ENCODE assay signal across 8 mouse cellular contexts in the genomic region with DNA sequence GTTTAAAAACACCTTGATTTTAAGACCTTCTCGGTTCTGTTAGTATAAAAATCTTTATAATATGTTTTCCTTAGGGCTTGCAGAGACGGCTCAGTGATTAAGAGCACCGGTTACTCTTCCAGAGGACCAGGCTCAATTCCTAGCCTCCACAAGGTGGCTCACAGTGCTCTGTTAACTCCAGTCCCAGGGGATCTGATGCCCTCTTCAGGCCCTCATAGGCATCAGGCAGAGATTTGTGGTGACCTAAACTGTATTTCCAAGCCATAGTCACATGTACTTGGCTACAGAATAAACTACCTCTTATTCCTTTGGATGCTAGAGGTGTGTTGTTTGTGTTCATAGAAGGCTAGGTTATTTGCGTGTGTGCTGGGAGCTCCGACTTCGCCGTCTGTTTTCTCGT.
A peak's percentile ranks its signal among the peaks of the same experiment; 100 is the strongest.
DNase-seq lines count a peak whose midpoint lies in the region; ATAC-seq and TF ChIP-seq lines count a peak whose summit lies in the region.

No protein-coding gene starts in this region.

- H3K9me3 ChIP-seq in forebrain, postnatal 0 days (ENCODE audit: low read length): no peaks in the 10 kb centered on the region
- no peaks in the 10 kb centered on the region for H3K9me3 ChIP-seq in forebrain, embryonic 12.5 days
- no peaks in the 10 kb centered on the region for H3K9me3 ChIP-seq in lung, postnatal 0 days (ENCODE audit: low read length)
- no peaks in the 10 kb centered on the region for H3K9me3 ChIP-seq in embryonic facial prominence, embryonic 13.5 days
- H3K9me3 ChIP-seq in midbrain, embryonic 13.5 days: no peaks in the 10 kb centered on the region

- no peaks in the 10 kb centered on the region; the same call in 1 of the 2 replicates for H3K4me1 ChIP-seq in forebrain, postnatal 0 days (ENCODE audit: insufficient read depth)
- H3K4me1 ChIP-seq in forebrain, embryonic 12.5 days: no peaks in the 10 kb centered on the region
- H3K4me1 ChIP-seq in lung, postnatal 0 days (ENCODE audit: insufficient read depth, low read depth, low read length): no peaks in the 10 kb centered on the region
- H3K4me1 ChIP-seq in embryonic facial prominence, embryonic 13.5 days: peaks cover 9% of the 10 kb centered on the region
- H3K4me1 ChIP-seq in midbrain, embryonic 13.5 days (replicated peaks): 0 out of 2 replicates have a peak, but pooled peaks cover 3% of the 10 kb centered on the region

- TF ChIP-seq CTCF in forebrain, postnatal 0 days (IDR thresholded peaks at IDR 0.05; ENCODE audit: low read depth): peak; percentile 71
- TF ChIP-seq CTCF in lung, postnatal 0 days (IDR thresholded peaks at IDR 0.05): peak; percentile 38

- no peak overlapping the region for H3K9ac ChIP-seq in forebrain, postnatal 0 days
- no peak overlapping the region for H3K9ac ChIP-seq in forebrain, embryonic 12.5 days
- no peak overlapping the region for H3K9ac ChIP-seq in lung, postnatal 0 days (replicated peaks; ENCODE audit: low read depth)
- H3K9ac ChIP-seq in embryonic facial prominence, embryonic 13.5 days: 0 out of 2 replicates have a peak overlapping the region, but pooled peaks have one; percentile 32
- H3K9ac ChIP-seq in midbrain, embryonic 13.5 days (replicated peaks): no peak overlapping the region

- no peak overlapping the region for H3K4me3 ChIP-seq in forebrain, postnatal 0 days (ENCODE audit: low read depth, low read length)
- no peak overlapping the region for H3K4me3 ChIP-seq in forebrain, embryonic 12.5 days (replicated peaks)
- H3K4me3 ChIP-seq in lung, postnatal 0 days (ENCODE audit: low read depth, low read length): no peak overlapping the region
- H3K4me3 ChIP-seq in embryonic facial prominence, embryonic 13.5 days: no peak overlapping the region
- H3K4me3 ChIP-seq in midbrain, embryonic 13.5 days (replicated peaks): no peak overlapping the region

- H3K27ac ChIP-seq in forebrain, postnatal 0 days (ENCODE audit: low read depth, low read length): no peak overlapping the region
- no peak overlapping the region for H3K27ac ChIP-seq in forebrain, embryonic 12.5 days
- H3K27ac ChIP-seq in lung, postnatal 0 days (ENCODE audit: low read length): no peak overlapping the region
- H3K27ac ChIP-seq in embryonic facial prominence, embryonic 13.5 days: no peak overlapping the region
- no peak overlapping the region for H3K27ac ChIP-seq in midbrain, embryonic 13.5 days

- peak; percentile 81 for ATAC-seq in forebrain, postnatal 0 days
- no peak for ATAC-seq in forebrain, embryonic 12.5 days (ENCODE audit: low FRiP score)
- ATAC-seq in lung, postnatal 0 days: no peak
- ATAC-seq in embryonic facial prominence, embryonic 13.5 days (ENCODE audit: insufficient number of reproducible peaks, insufficient read depth, low FRiP score, low TSS enrichment, low read depth): no peak
- ATAC-seq in midbrain, embryonic 13.5 days: no peak

- peak; percentile 62 for DNase-seq in forebrain, postnatal 0 days
- DNase-seq in lung, postnatal 0 days (ENCODE audit: low spot score): no peak
- no peak for DNase-seq in lung, adult 18-20 months
- DNase-seq in right cerebral cortex, postnatal 36 days (ENCODE audit: low spot score in 2 of 2): peak; percentile 5 to 22
- DNase-seq in spleen, postnatal 14 days (ENCODE audit: low spot score in 2 of 2): no peak

- 56% methylated on average over 8 of the region's 8 CpGs for WGBS in forebrain, postnatal 0 days
- 73% methylated on average over 8 of the region's 8 CpGs for WGBS in forebrain, embryonic 12.5 days
- WGBS in lung, postnatal 0 days: 71% methylated on average over 8 of the region's 8 CpGs
- WGBS in embryonic facial prominence, embryonic 13.5 days: 35% methylated on average over 8 of the region's 8 CpGs
- 71% methylated on average over 8 of the region's 8 CpGs for WGBS in midbrain, embryonic 13.5 days

- no peaks in the 10 kb centered on the region for H3K27me3 ChIP-seq in forebrain, postnatal 0 days (ENCODE audit: insufficient read depth, low read length)
- H3K27me3 ChIP-seq in forebrain, embryonic 12.5 days: no peaks in the 10 kb centered on the region; the same call in 1 of the 2 replicates
- no peaks in the 10 kb centered on the region for H3K27me3 ChIP-seq in lung, postnatal 0 days (replicated peaks; ENCODE audit: insufficient read depth, low read length)
- H3K27me3 ChIP-seq in embryonic facial prominence, embryonic 13.5 days: no peaks in the 10 kb centered on the region
- no peaks in the 10 kb centered on the region for H3K27me3 ChIP-seq in midbrain, embryonic 13.5 days

- no peak for TF ChIP-seq EP300 in lung, postnatal 0 days (IDR thresholded peaks at IDR 0.05)

- no peak overlapping the region for H3K4me2 ChIP-seq in forebrain, postnatal 0 days (ENCODE audit: low read depth)
- no peak overlapping the region for H3K4me2 ChIP-seq in forebrain, embryonic 12.5 days
- H3K4me2 ChIP-seq in lung, postnatal 0 days (replicated peaks; ENCODE audit: low read depth, low read length): no peak overlapping the region
- H3K4me2 ChIP-seq in embryonic facial prominence, embryonic 13.5 days: no peak overlapping the region
- no peak overlapping the region for H3K4me2 ChIP-seq in midbrain, embryonic 13.5 days (replicated peaks)

- H3K36me3 ChIP-seq in forebrain, postnatal 0 days (ENCODE audit: insufficient read depth): no peaks in the 10 kb centered on the region
- no peaks in the 10 kb centered on the region for H3K36me3 ChIP-seq in forebrain, embryonic 12.5 days (replicated peaks)
- no peaks in the 10 kb centered on the region for H3K36me3 ChIP-seq in lung, postnatal 0 days (ENCODE audit: insufficient read depth, low read length)
- no peaks in the 10 kb centered on the region for H3K36me3 ChIP-seq in embryonic facial prominence, embryonic 13.5 days
- no peaks in the 10 kb centered on the region for H3K36me3 ChIP-seq in midbrain, embryonic 13.5 days

Comparison
In these comparisons a context has a peak if more than half of its experiments do, and no peak if none do; other contexts are left out.
1. DNase-seq: peak in forebrain, postnatal 0 days (single experiment) and right cerebral cortex, postnatal 36 days (2 of 2); none in lung, postnatal 0 days (single experiment), lung, adult 18-20 months (0 of 2) and spleen, postnatal 14 days (0 of 2).